ENCODE assay signal across 29 mouse cellular contexts in the genomic region with DNA sequence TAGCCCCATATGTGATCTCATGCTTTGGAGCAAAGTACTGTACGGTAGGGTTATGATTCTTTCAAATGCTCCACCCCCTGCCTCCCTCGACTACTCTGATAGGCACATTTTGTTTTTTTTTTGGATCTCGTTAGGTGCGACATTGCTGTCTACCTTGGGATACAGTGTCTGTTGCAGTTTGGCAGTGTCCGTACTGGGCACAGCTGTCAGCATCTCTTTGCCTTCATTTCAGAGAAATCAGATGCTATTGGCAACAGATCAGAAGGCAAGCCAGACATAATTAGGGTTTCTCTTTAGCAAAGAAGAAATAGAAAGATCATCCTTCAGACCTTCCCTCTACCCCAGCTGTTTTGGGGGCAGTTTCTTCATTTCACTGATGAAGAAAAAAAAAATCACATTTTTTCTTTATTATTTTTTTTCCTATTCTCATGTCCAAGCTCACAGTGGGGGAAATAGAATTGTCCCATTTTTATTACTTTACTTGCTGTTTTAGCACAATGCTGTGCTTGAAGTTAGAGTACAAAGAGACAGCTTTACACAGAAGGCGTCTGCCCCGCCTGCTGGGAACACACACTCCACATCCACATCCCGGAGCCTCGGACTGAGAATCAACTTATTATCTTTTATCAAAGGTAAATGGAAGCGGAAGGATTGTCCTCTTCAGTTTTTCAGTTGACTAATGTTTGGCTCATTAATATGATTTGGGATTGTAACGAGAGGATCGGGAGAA.
DNase-seq lines count a peak whose midpoint lies in the region; ATAC-seq and TF ChIP-seq lines count a peak whose summit lies in the region.
"Had no signal": no experiment of that assay in that cellular context is flagged by ENCODE, and none has a peak within 500 bp of the region (broad histone marks: within the 10 kb centered on the region; RNA-seq: fewer than 3 reads in every experiment).

No protein-coding gene starts in this region.

- no peaks in the 10 kb centered on the region for H3K27me3 ChIP-seq in forebrain, embryonic 15.5 days
- H3K27me3 ChIP-seq in forebrain, embryonic 11.5 days (ENCODE audit: control insufficient read depth, insufficient read depth, low read length), result no peaks in the 10 kb centered on the region
- H3K27me3 ChIP-seq in midbrain, embryonic 15.5 days (replicated peaks), result no peaks in the 10 kb centered on the region
- H3K27me3 ChIP-seq: embryonic facial prominence, embryonic 13.5 days had no signal

- ATAC-seq in forebrain, embryonic 15.5 days (replicated peaks), result no peak
- no peak for ATAC-seq in forebrain, embryonic 11.5 days (replicated peaks; ENCODE audit: low FRiP score)
- peak; percentile 65 for ATAC-seq in midbrain, embryonic 15.5 days (replicated peaks)
- ATAC-seq: CD4-positive, CD25-positive, alpha-beta regulatory T cell, adult 4 months had no signal

- no peak for TF ChIP-seq CTCF in brain, embryonic 14.5 days (IDR thresholded peaks at IDR 0.05; ENCODE audit: borderline replicate concordance, extremely low read depth, insufficient read depth, insufficient read length)

- H3K36me3 ChIP-seq in forebrain, embryonic 15.5 days, result no peaks in the 10 kb centered on the region
- no peaks in the 10 kb centered on the region for H3K36me3 ChIP-seq in forebrain, embryonic 11.5 days (ENCODE audit: control insufficient read depth, insufficient read depth, low read length)
- H3K36me3 ChIP-seq in midbrain, embryonic 15.5 days (replicated peaks), result no peaks in the 10 kb centered on the region
- H3K36me3 ChIP-seq: embryonic facial prominence, embryonic 13.5 days had no signal

- 40% methylated on average over 12 of the region's 12 CpGs for WGBS in forebrain, embryonic 15.5 days
- whole genome bisulfite sequencing in forebrain, embryonic 11.5 days, result 71% methylated on average over 12 of the region's 12 CpGs
- 47% methylated on average over 12 of the region's 12 CpGs for WGBS in midbrain, embryonic 15.5 days

- 0 out of 2 replicates have a peak overlapping the region, but pooled peaks have one; percentile 2 for H3K4me2 ChIP-seq in forebrain, embryonic 15.5 days (replicated peaks)
- no peak overlapping the region for H3K4me2 ChIP-seq in forebrain, embryonic 11.5 days (ENCODE audit: low read depth, low read length, severe bottlenecking)
- H3K4me2 ChIP-seq in midbrain, embryonic 15.5 days, result 0 out of 2 replicates have a peak overlapping the region, but pooled peaks have one; percentile 8
- H3K4me2 ChIP-seq: embryonic facial prominence, embryonic 13.5 days; heart, embryonic 11.5 days; hindbrain, embryonic 14.5 days had no signal

- no peaks in the 10 kb centered on the region for H3K9me3 ChIP-seq in forebrain, embryonic 15.5 days
- H3K9me3 ChIP-seq in forebrain, embryonic 11.5 days (ENCODE audit: control insufficient read depth, low read length), result no peaks in the 10 kb centered on the region
- H3K9me3 ChIP-seq in midbrain, embryonic 15.5 days, result no peaks in the 10 kb centered on the region
- H3K9me3 ChIP-seq: embryonic facial prominence, embryonic 13.5 days had no signal

- no peak overlapping the region for H3K27ac ChIP-seq in forebrain, embryonic 15.5 days (replicated peaks)
- H3K27ac ChIP-seq in forebrain, embryonic 11.5 days (ENCODE audit: low read depth, low read length), result no peak overlapping the region
- H3K27ac ChIP-seq in midbrain, embryonic 15.5 days, result no peak overlapping the region
- H3K27ac ChIP-seq: embryonic facial prominence, embryonic 13.5 days; hindbrain, embryonic 14.5 days; liver, embryonic 14.5 days; macrophage had no signal

- H3K4me1 ChIP-seq in forebrain, embryonic 15.5 days, result peaks cover 4% of the 10 kb centered on the region; the same call in 1 of the 2 replicates
- H3K4me1 ChIP-seq in forebrain, embryonic 11.5 days (replicated peaks; ENCODE audit: control insufficient read depth, insufficient read depth, low read length), result no peaks in the 10 kb centered on the region
- 0 out of 2 replicates have a peak, but pooled peaks cover 3% of the 10 kb centered on the region for H3K4me1 ChIP-seq in midbrain, embryonic 15.5 days
- H3K4me1 ChIP-seq: embryonic facial prominence, embryonic 13.5 days had no signal

- H3K9ac ChIP-seq in forebrain, embryonic 15.5 days (replicated peaks), result no peak overlapping the region
- no peak overlapping the region for H3K9ac ChIP-seq in forebrain, embryonic 11.5 days (ENCODE audit: low read length)
- H3K9ac ChIP-seq in midbrain, embryonic 15.5 days, result no peak overlapping the region
- H3K9ac ChIP-seq: embryonic facial prominence, embryonic 13.5 days; hindbrain, embryonic 14.5 days; liver, embryonic 14.5 days had no signal

- TF ChIP-seq POLR2A in brain, embryonic 14.5 days (IDR thresholded peaks at IDR 0.05; ENCODE audit: borderline replicate concordance, extremely low read depth, insufficient read depth, insufficient read length, poor library complexity, severe bottlenecking), result no peak

- no peak overlapping the region for H3K4me3 ChIP-seq in forebrain, embryonic 15.5 days
- no peak overlapping the region for H3K4me3 ChIP-seq in forebrain, embryonic 11.5 days (ENCODE audit: low read depth, low read length)
- no peak overlapping the region for H3K4me3 ChIP-seq in midbrain, embryonic 15.5 days
- H3K4me3 ChIP-seq: embryonic facial prominence, embryonic 13.5 days had no signal

- DNase-seq in forebrain, embryonic 11.5 days (ENCODE audit: low spot score), result no peak
- peak; percentile 4 for DNase-seq in layer of hippocampus, adult 9-11 months
- DNase-seq in layer of hippocampus, postnatal 10 days (ENCODE audit: low spot score in 2 of 2), result no peak
- peak; percentile 80 for DNase-seq in brain, embryonic 14.5 days (ENCODE audit: low read depth)
- no peak for DNase-seq in embryo, embryonic 9.5 days (ENCODE audit: extremely low spot score)
- DNase-seq: adrenal gland, postnatal 25 days; cerebellum, adult 2 months; cerebellum, postnatal 25 days; embryo, embryonic 11 days; gastrocnemius, postnatal 25 days; heart, adult 11 months; heart, postnatal 36 days; kidney, adult 2 months; kidney, postnatal 36 days; liver; lung, adult 2 months; lung, postnatal 10 days; right cerebral cortex, adult 18-20 months; right cerebral cortex, postnatal 4 days; thymus, adult 2 months; thymus, postnatal 36 days had no signal

Comparison
In these comparisons a context has a peak if more than half of its experiments do, and no peak if none do; other contexts are left out.
1. DNase-seq: peak in layer of hippocampus, adult 9-11 months (single experiment) and brain, embryonic 14.5 days (single experiment); none in forebrain, embryonic 11.5 days (single experiment), layer of hippocampus, postnatal 10 days (0 of 2) and embryo, embryonic 9.5 days (single experiment).